Mouse (Mus musculus) myocyte (in vitro differentiated cells): ENCODE measurements around the gene Pip5k1a.

Experiments used
- CEBPB ChIP-seq: IDR thresholded peaks from 2 replicates; pipeline ENCODE4 v1.6.1; 2011; ENCODE audit warnings: mild to moderate bottlenecking, moderate library complexity; ENCODE audit not compliant: poor library complexity, insufficient read depth, severe bottlenecking
- E2F4 ChIP-seq: IDR thresholded peaks from one replicate; pipeline ENCODE4 v1.6.1; 2011; ENCODE audit warnings: mild to moderate bottlenecking, control low read depth, moderate library complexity; ENCODE audit not compliant: insufficient read depth
- MAX ChIP-seq: IDR thresholded peaks from one replicate; pipeline ENCODE4 v1.6.1; 2011; ENCODE audit warnings: low read depth, mild to moderate bottlenecking, control low read depth
- MYOD1 ChIP-seq, 3 experiments: IDR thresholded peaks; one replicate each; pipeline ENCODE4 v1.6.1; 2011; ENCODE audit warnings: control low read depth in 2 of 3, low read depth in 2 of 3, mild to moderate bottlenecking in 2 of 3, moderate library complexity in 1 of 3; ENCODE audit not compliant: insufficient read length in 2 of 3, control insufficient read depth in 1 of 3
- MYOG ChIP-seq, 3 experiments: IDR thresholded peaks; one replicate each; pipeline ENCODE4 v1.6.1; 2011; ENCODE audit warnings: control low read depth in 2 of 3, low read depth in 2 of 3, mild to moderate bottlenecking in 2 of 3; ENCODE audit not compliant: insufficient read length in 2 of 3, control insufficient read depth in 1 of 3, insufficient read depth in 1 of 3
- POLR2A ChIP-seq: IDR thresholded peaks from one replicate; pipeline ENCODE4 v1.6.1; 2011; ENCODE audit warnings: low read depth, mild to moderate bottlenecking, control low read depth, moderate library complexity; ENCODE audit not compliant: insufficient read length
- POLR2AphosphoS2 ChIP-seq: IDR thresholded peaks from one replicate; pipeline ENCODE4 v1.6.1; 2011; ENCODE audit warnings: low read depth, control low read depth; ENCODE audit not compliant: insufficient read length
- REST ChIP-seq: IDR thresholded peaks from one replicate; pipeline ENCODE4 v1.6.1; 2011; ENCODE audit warnings: mild to moderate bottlenecking, control low read depth, moderate library complexity; ENCODE audit not compliant: insufficient read depth, insufficient read length
- SRF ChIP-seq: IDR thresholded peaks from one replicate; pipeline ENCODE4 v1.6.1; 2011; ENCODE audit warnings: low read depth; ENCODE audit not compliant: control insufficient read depth, insufficient read length
- TCF12 ChIP-seq: IDR thresholded peaks from one replicate; pipeline ENCODE4 v1.6.1; 2011; ENCODE audit warnings: mild to moderate bottlenecking, control low read depth; ENCODE audit not compliant: poor library complexity, insufficient read depth, severe bottlenecking
- TCF3 ChIP-seq: IDR thresholded peaks from one replicate; pipeline ENCODE4 v1.6.1; 2011; ENCODE audit warnings: low read depth, control low read depth; ENCODE audit not compliant: insufficient read length
- USF1 ChIP-seq: IDR thresholded peaks from one replicate; pipeline ENCODE4 v1.6.1; 2011; ENCODE audit warnings: low read depth, mild to moderate bottlenecking, control low read depth, moderate library complexity

DNA sequence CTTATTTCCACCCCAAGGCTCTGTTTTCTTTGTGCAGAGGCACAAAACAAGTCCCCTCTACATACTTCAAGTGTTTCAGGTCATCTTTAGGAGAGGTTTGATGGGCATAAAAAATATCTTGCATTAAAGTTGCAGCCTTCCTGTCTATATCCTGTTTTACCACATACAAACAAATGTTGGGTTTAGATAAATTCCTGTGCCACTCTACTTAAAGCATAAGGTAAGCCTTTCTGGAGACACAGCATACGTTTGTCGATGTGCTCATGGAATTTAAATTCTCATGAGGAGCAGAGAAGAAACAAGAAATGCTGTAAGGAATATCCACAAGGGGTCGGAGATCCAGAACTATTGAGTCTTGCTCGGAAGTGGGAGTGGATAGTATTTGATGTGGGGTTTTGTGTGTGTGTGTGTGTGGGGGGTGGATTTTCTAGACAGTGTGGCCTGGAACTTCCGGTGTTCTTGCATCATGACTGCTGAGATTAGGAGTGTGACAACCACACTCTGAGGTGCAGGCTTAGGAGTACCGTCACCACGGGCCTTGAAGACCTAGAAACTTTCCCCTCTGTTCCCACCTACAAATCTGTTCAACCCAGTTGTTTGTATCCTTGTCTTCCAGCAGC, 28.8 kb upstream of the Pip5k1a start:
- TF ChIP-seq POLR2A, result no peak
- TF ChIP-seq USF1, result no peak
- no peak for TF ChIP-seq REST
- TF ChIP-seq MYOD1 (IDR thresholded peaks at IDR 0.05; ENCODE audit: control insufficient read depth in 1 of 3, insufficient read length in 2 of 3, low read depth in 2 of 3), result no peak
- TF ChIP-seq E2F4, result no peak
- TF ChIP-seq MAX, result no peak
- no peak for TF ChIP-seq MYOG (IDR thresholded peaks at IDR 0.05; ENCODE audit: control insufficient read depth in 1 of 3, insufficient read depth in 1 of 3, insufficient read length in 2 of 3, low read depth in 2 of 3)
- TF ChIP-seq TCF3, result no peak
- TF ChIP-seq TCF12, result no peak
- no peak for TF ChIP-seq SRF
- no peak for TF ChIP-seq POLR2AphosphoS2
- no peak for TF ChIP-seq CEBPB
